Mouse (Mus musculus) forebrain, postnatal 0 days (tissue): ENCODE measurements around the gene Gm7030. TPM values are rescaled to one million over a fixed set of nuclear protein-coding genes. Genes with fewer than 3 reads are reported as not detected.
"Not testable (repeated sequence)": the region's sequence is repeated elsewhere in the genome, so short reads cannot be mapped to it uniquely, and the experiment has no call there.

Experiments used
- ATAC-seq: fragments of 200-750 bp; cut with Nextera tagmentation; 2 replicates; pipeline ENCODE4 v1.8.0; 2017; ENCODE audit warnings: mild to moderate bottlenecking, moderate library complexity
- DNase-seq: peaks from one replicate; pipeline ENCODE4 v3.0.0-alpha.2; 2015
- H3K27ac ChIP-seq: fragments of 300-500 bp; sonication (generic); 2 replicates; pipeline ENCODE4 v1.5.1; 2014; ENCODE audit warnings: low read depth, mild to moderate bottlenecking, antibody characterized with exemption, low read length, moderate library complexity, mixed read lengths
- H3K27me3 ChIP-seq: fragments of 300-500 bp; sonication (generic); 2 replicates; pipeline ENCODE4 v1.6.1; 2014; ENCODE audit warnings: mild to moderate bottlenecking, low read length, mixed read lengths; ENCODE audit not compliant: insufficient read depth
- H3K36me3 ChIP-seq: fragments of 300-500 bp; sonication (generic); 2 replicates; pipeline ENCODE4 v1.6.1; 2014; ENCODE audit warnings: mild to moderate bottlenecking, moderate library complexity; ENCODE audit not compliant: insufficient read depth
- H3K4me1 ChIP-seq: fragments of 300-500 bp; sonication (generic); 2 replicates; pipeline ENCODE4 v1.6.1; 2014; ENCODE audit warnings: antibody characterized with exemption; ENCODE audit not compliant: insufficient read depth
- H3K4me2 ChIP-seq: fragments of 300-500 bp; sonication (generic); 2 replicates; pipeline ENCODE4 v1.6.1; 2014; ENCODE audit warnings: low read depth, mild to moderate bottlenecking, moderate library complexity
- H3K4me3 ChIP-seq: fragments of 300-500 bp; sonication (generic); 2 replicates; pipeline ENCODE4 v1.5.1; 2014; ENCODE audit warnings: low read depth, low read length, mixed read lengths
- H3K9ac ChIP-seq: fragments of 300-500 bp; sonication (generic); 2 replicates; pipeline ENCODE4 v1.6.1; 2014; ENCODE audit warnings: mild to moderate bottlenecking
- H3K9me3 ChIP-seq: fragments of 300-500 bp; sonication (generic); 2 replicates; pipeline ENCODE4 v1.6.1; 2016; ENCODE audit warnings: low read length
- CTCF ChIP-seq: sonication (generic); IDR thresholded peaks from 2 replicates; pipeline ENCODE4 v1.5.1; 2016; ENCODE audit warnings: antibody characterized with exemption, control low read depth, low read depth
- WGBS: fragments of 180-500 bp; shearing (Covaris S2); extraction: QIAGEN DNeasy Blood & Tissue Kit; methylation state at CpG from one replicate; pipeline ENCODE4 v1.1.7; 2014; 5-methylcytosine and 5-hydroxymethylcytosine counted together
- polyA plus RNA-seq: library from polyadenylated mRNA; unstranded; fragments of >200 nt; fragmentation: Nextera tagmentation; extraction: Ambion mirVana; gene quantifications from 2 replicates; pipeline ENCODE4 v1.2.1, GENCODE M21; 2015
- total RNA-seq: library from RNA; depleted of rRNA; stranded (reverse); fragments of >200 nt; gene quantifications from 2 replicates; pipeline ENCODE4 v1.2.3, GENCODE M21; 2014

Gene Gm7030
- total and polyA plus RNA-seq, 2 experiments from 2014 or later = not detected

DNA sequence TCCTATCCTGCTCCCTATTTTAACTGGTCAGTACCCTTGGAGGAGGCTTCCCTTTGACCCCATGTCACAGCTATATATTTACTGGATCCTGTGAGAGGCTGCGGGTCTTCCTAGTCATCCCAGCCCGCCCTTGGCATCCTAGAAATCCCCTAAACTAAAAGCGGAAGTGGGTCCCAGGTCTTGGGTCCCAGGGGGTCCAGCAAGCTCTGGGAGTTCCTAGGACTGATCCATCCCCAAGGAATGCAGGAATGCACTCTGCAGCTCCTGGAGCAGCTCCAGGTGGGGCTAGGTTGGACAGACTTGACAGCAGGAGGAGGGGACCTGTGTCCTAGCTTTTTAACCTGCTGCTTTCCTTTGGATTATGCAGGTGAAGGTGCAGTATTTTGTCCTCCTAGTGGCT, 35.3 kb downstream of the Gm7030 start:
- no peak for TF ChIP-seq CTCF
- ATAC-seq (no peak), DNase-seq (no peak)
- H3K4me1 ChIP-seq = no peaks in the 10 kb centered on the region
- no peak overlapping the region for H3K27ac ChIP-seq
- no peaks in the 10 kb centered on the region for H3K9me3 ChIP-seq
- no peaks in the 10 kb centered on the region for H3K27me3 ChIP-seq
- no peak overlapping the region for H3K9ac ChIP-seq
- no peaks in the 10 kb centered on the region for H3K36me3 ChIP-seq
- no peak overlapping the region for H3K4me3 ChIP-seq
- no peak overlapping the region for H3K4me2 ChIP-seq
- 28% methylated on average over 3 of the region's 3 CpGs for WGBS

- H3K27ac ChIP-seq, H3K9ac ChIP-seq, H3K27me3 ChIP-seq, H3K4me1 ChIP-seq, H3K4me2 ChIP-seq, H3K36me3 ChIP-seq, H3K4me3 ChIP-seq, DNase-seq, H3K9me3 ChIP-seq, ATAC-seq: not testable (repeated sequence)
These were observed 36.7 kb downstream of the Gm7030 start for GRCm38 (mm10) chr17:36092520-36092919.

DNA sequence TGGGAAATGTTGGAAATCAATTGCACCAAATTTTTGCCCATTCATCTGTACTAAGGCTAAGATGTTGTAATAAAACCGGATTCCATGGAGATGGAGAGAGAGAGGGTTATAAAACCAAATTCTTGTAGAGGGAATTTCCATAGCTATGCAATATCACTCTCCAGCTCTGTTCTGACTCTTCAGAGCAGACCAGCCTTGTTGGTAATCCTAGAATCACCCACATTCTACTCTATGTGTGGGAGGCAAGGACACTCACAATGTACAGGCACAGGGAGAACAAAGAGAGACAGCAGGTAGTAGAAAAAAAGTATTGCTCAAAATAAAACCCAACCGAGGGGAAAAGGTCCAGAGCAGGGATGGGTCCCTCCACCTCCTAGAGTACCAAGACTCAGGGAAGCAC, 37.3 kb downstream of the Gm7030 start:
- no CpG with 5 or more reads among the region's 2 CpGs for WGBS

DNA sequence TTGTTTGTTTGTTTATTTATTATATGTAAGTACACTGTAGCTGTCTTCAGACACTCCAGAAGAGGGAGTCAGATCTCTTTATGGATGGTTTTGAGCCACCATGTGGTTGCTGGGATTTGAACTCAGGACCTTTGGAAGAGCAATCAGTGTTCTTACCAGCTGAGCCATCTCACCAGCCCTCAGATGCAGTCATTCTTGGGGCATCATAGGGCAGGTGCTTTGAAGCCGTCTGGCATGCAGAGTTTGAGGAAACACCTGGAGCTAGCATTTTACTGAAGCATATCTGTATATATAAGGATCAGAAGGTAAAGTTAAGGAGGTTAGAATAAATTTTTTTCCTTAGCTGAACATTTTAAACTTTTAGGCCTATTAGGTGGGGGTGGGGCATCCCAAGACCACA, 43.2 kb downstream of the Gm7030 start:
- not testable (repeated sequence) for H3K9me3 ChIP-seq, H3K36me3 ChIP-seq, H3K9ac ChIP-seq, H3K27me3 ChIP-seq, H3K27ac ChIP-seq, ATAC-seq, H3K4me3 ChIP-seq, H3K4me1 ChIP-seq, DNase-seq, H3K4me2 ChIP-seq
- 78% methylated on average over 1 of the region's 1 CpGs for WGBS

More for the DNA sequence above, 37.3 kb downstream of the Gm7030 start:
- not testable (repeated sequence) for H3K4me2 ChIP-seq, ATAC-seq, H3K4me3 ChIP-seq, H3K36me3 ChIP-seq, H3K27ac ChIP-seq, DNase-seq, H3K27me3 ChIP-seq, H3K9ac ChIP-seq, H3K4me1 ChIP-seq, H3K9me3 ChIP-seq

GRCm38 (mm10) chr17:36083870-36084451, 45.3 kb downstream of the Gm7030 start:
- no peaks in the 10 kb centered on the region for H3K9me3 ChIP-seq
- peak overlapping the region; percentile 43 for H3K4me3 ChIP-seq
- peak overlapping the region; percentile 56 for H3K9ac ChIP-seq
- no peak overlapping the region for H3K27ac ChIP-seq
- H3K4me2 ChIP-seq = peak overlapping the region; percentile 97
- ATAC-seq = peak; percentile 67
- H3K36me3 ChIP-seq = no peaks in the 10 kb centered on the region
- no peak for TF ChIP-seq CTCF
- 0 out of 2 replicates have a peak, but pooled peaks cover 8% of the 10 kb centered on the region for H3K27me3 ChIP-seq
- peaks cover 3% of the 10 kb centered on the region; the same call in 1 of the 2 replicates for H3K4me1 ChIP-seq
- no peak for DNase-seq
- under 1% methylated on average over 39 of the region's 42 CpGs for WGBS

GRCm38 (mm10) chr17:36083266-36083869, 45.9 kb downstream of the Gm7030 start:
- peak overlapping the region; percentile 43 for H3K4me3 ChIP-seq
- peak; percentile 70 for ATAC-seq
- H3K36me3 ChIP-seq = no peaks in the 10 kb centered on the region
- H3K4me1 ChIP-seq = peaks cover 3% of the 10 kb centered on the region; the same call in 1 of the 2 replicates
- DNase-seq = peak; percentile 32
- TF ChIP-seq CTCF = no peak
- no peak overlapping the region for H3K27ac ChIP-seq
- no peaks in the 10 kb centered on the region for H3K9me3 ChIP-seq
- H3K4me2 ChIP-seq = peak overlapping the region; percentile 97
- 0 out of 2 replicates have a peak, but pooled peaks cover 8% of the 10 kb centered on the region for H3K27me3 ChIP-seq
- peak overlapping the region; percentile 56 for H3K9ac ChIP-seq
- WGBS = 2% methylated on average over 46 of the region's 46 CpGs

- not testable (repeated sequence) for ATAC-seq
These were observed 46.5 kb downstream of the Gm7030 start for GRCm38 (mm10) chr17:36082519-36083232.

GRCm38 (mm10) chr17:36081901-36082300, 47.3 kb downstream of the Gm7030 start:
- DNase-seq, H3K9me3 ChIP-seq, H3K4me1 ChIP-seq, H3K27ac ChIP-seq, H3K4me3 ChIP-seq, H3K4me2 ChIP-seq, ATAC-seq, H3K27me3 ChIP-seq, H3K36me3 ChIP-seq, H3K9ac ChIP-seq: not testable (repeated sequence)

More at GRCm38 (mm10) chr17:36082519-36083232, 46.5 kb downstream of the Gm7030 start:
- H3K27me3 ChIP-seq, H3K9me3 ChIP-seq, H3K27ac ChIP-seq, H3K4me1 ChIP-seq, H3K9ac ChIP-seq, H3K36me3 ChIP-seq, DNase-seq: not testable (repeated sequence)
- 35% methylated on average over 5 of the region's 6 CpGs for WGBS
- H3K4me2 ChIP-seq = peak overlapping the region; percentile 97
- H3K4me3 ChIP-seq = peak overlapping the region; percentile 43
